Mouse (Mus musculus) CH12.LX (cell line): ENCODE results near the gene Tmpo.

Experiments used
- MYC ChIP-seq: IDR thresholded peaks from 2 replicates; pipeline ENCODE4 v1.6.1; 2011; ENCODE audit warnings: low read depth, mild to moderate bottlenecking, improper control_type of control experiment, low read length
- POLR2A ChIP-seq: IDR thresholded peaks from 2 replicates; pipeline ENCODE4 v1.6.1; 2011; ENCODE audit warnings: low read depth, mild to moderate bottlenecking, improper control_type of control experiment, low read length

GRCm38 (mm10) chr10:91161006-91161405, 20.1 kb downstream of the Tmpo start:
- TF ChIP-seq MYC (no peak), POLR2A (no peak)
